Mouse (Mus musculus): Measurements from ENCODE around the gene Sez6l2. TPM values are rescaled to one million over a fixed set of nuclear protein-coding genes. Genes with fewer than 3 reads are reported as not detected.
A peak's percentile ranks its signal among the peaks of the same experiment; 100 is the strongest.

The Sez6l2 gene
- polyA plus RNA-seq, 1 experiment from 2014 or later = 0.20 TPM

GRCm38 (mm10) chr7:126967361-126967760 lies 17.0 kb downstream of the Sez6l2 start:
- Histone ChIP-seq H3K27me3 (ENCODE audit: low read depth, poor library complexity, severe bottlenecking) (peaks cover 23% of the 10 kb centered on the region), H3K4me3 (no peak overlapping the region), H3K27ac (no peak overlapping the region), H3K9me3 (replicated peaks) (no peaks in the 10 kb centered on the region), H3K36me3 (no peaks in the 10 kb centered on the region), H3K4me1 (0 out of 2 replicates have a peak, but pooled peaks cover 5% of the 10 kb centered on the region)
- WGBS = 60% methylated on average over 6 of the region's 6 CpGs
- DNase-seq (ENCODE audit: low spot score) = no peak

- H3K9me3 ChIP-seq (replicated peaks) = no peaks in the 10 kb centered on the region
- H3K4me1 ChIP-seq = peaks cover 12% of the 10 kb centered on the region
- H3K27me3 ChIP-seq (ENCODE audit: low read depth, poor library complexity, severe bottlenecking) = no peaks in the 10 kb centered on the region
- no peak for DNase-seq (ENCODE audit: low spot score)
- WGBS = 11% methylated on average over 8 of the region's 8 CpGs
- peak overlapping the region; percentile 99 for H3K27ac ChIP-seq
- peaks cover 29% of the 10 kb centered on the region for H3K36me3 ChIP-seq
- H3K4me3 ChIP-seq = peak overlapping the region; percentile 100
These were observed 25.1 kb downstream of the Sez6l2 start for GRCm38 (mm10) chr7:126975493-126975892.

- Histone ChIP-seq H3K27me3 (ENCODE audit: low read depth, poor library complexity, severe bottlenecking) (no peaks in the 10 kb centered on the region), H3K4me3 (peak within 1 kb of the TSS; percentile 100), H3K4me1 (peaks cover 12% of the 10 kb centered on the region), H3K36me3 (peaks cover 31% of the 10 kb centered on the region), H3K27ac (peak within 1 kb of the TSS; percentile 99), H3K9me3 (replicated peaks) (no peaks in the 10 kb centered on the region)
- WGBS = 0% methylated on average over 1 of the region's 1 CpGs
- DNase-seq (ENCODE audit: low spot score) = no peak
These were observed 25.4 kb downstream of the Sez6l2 start, which contains the start of gene Cdipt for GRCm38 (mm10) chr7:126975893-126975949. TSS of gene Cdipt (plus strand) at chr7:126975914.

- DNase-seq (ENCODE audit: low spot score) = peak; percentile 100
- Histone ChIP-seq H3K36me3 (peaks cover 36% of the 10 kb centered on the region), H3K27me3 (ENCODE audit: low read depth, poor library complexity, severe bottlenecking) (no peaks in the 10 kb centered on the region), H3K4me3 (peak within 1 kb of the TSS; percentile 100), H3K27ac (peak within 1 kb of the TSS; percentile 99), H3K4me1 (peaks cover 12% of the 10 kb centered on the region), H3K9me3 (replicated peaks) (no peaks in the 10 kb centered on the region)
- WGBS = under 1% methylated on average over 55 of the region's 55 CpGs
These were observed 25.8 kb downstream of the Sez6l2 start, which contains the start of gene Cdiptos for GRCm38 (mm10) chr7:126975950-126976866. TSS of gene Cdiptos (minus strand) at chr7:126976098.

GRCm38 (mm10) chr7:126976878-126977459 lies 26.6 kb downstream of the Sez6l2 start:
- H3K36me3 ChIP-seq = peaks cover 43% of the 10 kb centered on the region
- no peaks in the 10 kb centered on the region for H3K9me3 ChIP-seq (replicated peaks)
- H3K4me3 ChIP-seq = peak overlapping the region; percentile 100
- H3K27ac ChIP-seq = peak overlapping the region; percentile 99
- no peaks in the 10 kb centered on the region for H3K27me3 ChIP-seq (ENCODE audit: low read depth, poor library complexity, severe bottlenecking)
- peaks cover 12% of the 10 kb centered on the region for H3K4me1 ChIP-seq
- no peak for DNase-seq (ENCODE audit: low spot score)
- WGBS = 29% methylated on average over 14 of the region's 14 CpGs

- no peak overlapping the region for H3K27ac ChIP-seq
- no peaks in the 10 kb centered on the region for H3K27me3 ChIP-seq (ENCODE audit: low read depth, poor library complexity, severe bottlenecking)
- no peak for DNase-seq (ENCODE audit: low spot score)
- 95% methylated on average over 6 of the region's 6 CpGs for WGBS
- H3K4me3 ChIP-seq = no peak overlapping the region
- peaks cover 43% of the 10 kb centered on the region for H3K36me3 ChIP-seq
- H3K9me3 ChIP-seq (replicated peaks) = no peaks in the 10 kb centered on the region
- H3K4me1 ChIP-seq = peaks cover 12% of the 10 kb centered on the region
These were observed 28.5 kb downstream of the Sez6l2 start for GRCm38 (mm10) chr7:126978841-126979240.

GRCm38 (mm10) chr7:126981601-126982000 lies 31.2 kb downstream of the Sez6l2 start:
- peaks cover 43% of the 10 kb centered on the region for H3K36me3 ChIP-seq
- H3K4me1 ChIP-seq = peaks cover 8% of the 10 kb centered on the region
- H3K4me3 ChIP-seq = no peak overlapping the region
- H3K27ac ChIP-seq = no peak overlapping the region
- 97% methylated on average over 2 of the region's 2 CpGs for WGBS
- no peaks in the 10 kb centered on the region for H3K27me3 ChIP-seq (ENCODE audit: low read depth, poor library complexity, severe bottlenecking)
- no peaks in the 10 kb centered on the region for H3K9me3 ChIP-seq (replicated peaks)
- DNase-seq (ENCODE audit: low spot score) = no peak

- Histone ChIP-seq H3K9me3 (replicated peaks) (no peaks in the 10 kb centered on the region), H3K27ac (no peak overlapping the region), H3K27me3 (ENCODE audit: low read depth, poor library complexity, severe bottlenecking) (no peaks in the 10 kb centered on the region), H3K4me1 (peaks cover 4% of the 10 kb centered on the region), H3K36me3 (peaks cover 43% of the 10 kb centered on the region), H3K4me3 (no peak overlapping the region)
- 92% methylated on average over 4 of the region's 4 CpGs for WGBS
- DNase-seq (ENCODE audit: low spot score) = no peak
These were observed 31.7 kb downstream of the Sez6l2 start for GRCm38 (mm10) chr7:126982054-126982453.

GRCm38 (mm10) chr7:126983113-126983512 lies 32.8 kb downstream of the Sez6l2 start:
- no peak overlapping the region for H3K27ac ChIP-seq
- no peaks in the 10 kb centered on the region for H3K9me3 ChIP-seq (replicated peaks)
- WGBS = 87% methylated on average over 7 of the region's 7 CpGs
- H3K4me3 ChIP-seq = no peak overlapping the region
- H3K27me3 ChIP-seq (ENCODE audit: low read depth, poor library complexity, severe bottlenecking) = no peaks in the 10 kb centered on the region
- no peaks in the 10 kb centered on the region; the same call in 1 of the 2 replicates for H3K4me1 ChIP-seq
- H3K36me3 ChIP-seq = peaks cover 38% of the 10 kb centered on the region
- DNase-seq (ENCODE audit: low spot score) = no peak

- Histone ChIP-seq H3K9me3 (replicated peaks) (no peaks in the 10 kb centered on the region), H3K4me1 (no peaks in the 10 kb centered on the region), H3K4me3 (no peak overlapping the region), H3K27me3 (ENCODE audit: low read depth, poor library complexity, severe bottlenecking) (no peaks in the 10 kb centered on the region), H3K36me3 (peaks cover 21% of the 10 kb centered on the region), H3K27ac (no peak overlapping the region)
- DNase-seq (ENCODE audit: low spot score) = no peak
- WGBS = 37% methylated on average over 10 of the region's 10 CpGs
These were observed 34.5 kb downstream of the Sez6l2 start for GRCm38 (mm10) chr7:126984667-126985444.

GRCm38 (mm10) chr7:126986319-126986718 lies 36.0 kb downstream of the Sez6l2 start:
- no peaks in the 10 kb centered on the region for H3K27me3 ChIP-seq (ENCODE audit: low read depth, poor library complexity, severe bottlenecking)
- 52% methylated on average over 9 of the region's 9 CpGs for WGBS
- no peak overlapping the region for H3K4me3 ChIP-seq
- no peaks in the 10 kb centered on the region for H3K4me1 ChIP-seq
- H3K9me3 ChIP-seq (replicated peaks) = no peaks in the 10 kb centered on the region
- DNase-seq (ENCODE audit: low spot score) = peak; percentile 38
- H3K36me3 ChIP-seq = peaks cover 6% of the 10 kb centered on the region
- no peak overlapping the region for H3K27ac ChIP-seq

GRCm38 (mm10) chr7:126988816-126989215 lies 38.5 kb downstream of the Sez6l2 start:
- H3K36me3 ChIP-seq = no peaks in the 10 kb centered on the region
- H3K9me3 ChIP-seq (replicated peaks) = no peaks in the 10 kb centered on the region
- WGBS = 79% methylated on average over 8 of the region's 8 CpGs
- no peak for DNase-seq (ENCODE audit: low spot score)
- H3K4me1 ChIP-seq = peaks cover 7% of the 10 kb centered on the region; the same call in 1 of the 2 replicates
- H3K27me3 ChIP-seq (ENCODE audit: low read depth, poor library complexity, severe bottlenecking) = no peaks in the 10 kb centered on the region
- no peak overlapping the region for H3K27ac ChIP-seq
- H3K4me3 ChIP-seq = no peak overlapping the region

GRCm38 (mm10) chr7:126996449-126996848 lies 46.1 kb downstream of the Sez6l2 start:
- Histone ChIP-seq H3K4me1 (peaks cover 7% of the 10 kb centered on the region; the same call in 1 of the 2 replicates), H3K9me3 (replicated peaks) (no peaks in the 10 kb centered on the region), H3K27ac (no peak overlapping the region), H3K27me3 (ENCODE audit: low read depth, poor library complexity, severe bottlenecking) (no peaks in the 10 kb centered on the region), H3K36me3 (no peaks in the 10 kb centered on the region), H3K4me3 (no peak overlapping the region)
- DNase-seq (ENCODE audit: low spot score) = no peak
- WGBS = 88% methylated on average over 4 of the region's 4 CpGs

Data from limb, embryonic 10.5 days (tissue).